In the genomic region with DNA sequence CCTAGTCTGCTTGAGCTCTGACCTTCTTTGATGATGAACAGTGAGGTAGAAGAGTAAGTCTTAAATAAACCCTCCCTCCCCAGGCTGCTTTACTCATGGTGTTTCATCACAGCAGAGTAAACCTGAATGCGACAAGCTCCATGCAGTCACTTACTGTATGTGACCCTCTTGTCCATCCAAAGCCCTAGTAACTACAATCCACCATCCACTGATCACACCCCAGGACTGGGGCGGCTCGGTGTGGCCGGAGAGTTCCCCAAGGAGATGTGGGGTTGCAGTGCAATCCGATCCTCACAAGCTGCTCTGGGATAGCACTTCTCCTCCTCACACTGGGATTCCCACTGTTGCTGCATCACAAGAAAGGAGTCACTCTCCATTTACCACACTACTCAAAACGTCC, we compare ENCODE assay signal across 14 mouse cellular contexts. TPM values are rescaled to one million over a fixed set of nuclear protein-coding genes. Genes with fewer than 3 reads are reported as not detected.
A peak's percentile ranks its signal among the peaks of the same experiment; 100 is the strongest.
DNase-seq lines count a peak whose midpoint lies in the region; ATAC-seq and TF ChIP-seq lines count a peak whose summit lies in the region.
"Had no signal": no experiment of that assay in that cellular context is flagged by ENCODE, and none has a peak within 500 bp of the region (broad histone marks: within the 10 kb centered on the region; RNA-seq: fewer than 3 reads in every experiment).

No protein-coding gene starts in this region.

- peaks cover 23% of the 10 kb centered on the region; the same call in 1 of the 2 replicates for H3K4me1 ChIP-seq in heart, adult 2 months (ENCODE audit: control insufficient read depth, insufficient read depth, low read length)
- H3K4me1 ChIP-seq in lung, postnatal 0 days (ENCODE audit: insufficient read depth, low read depth, low read length): no peaks in the 10 kb centered on the region
- H3K4me1 ChIP-seq in embryonic facial prominence, embryonic 12.5 days: peaks cover 36% of the 10 kb centered on the region
- H3K4me1 ChIP-seq in olfactory bulb, adult 2 months (ENCODE audit: control insufficient read depth, insufficient read depth, low read length): peaks cover 31% of the 10 kb centered on the region
- H3K4me1 ChIP-seq: hindbrain, embryonic 15.5 days had no signal

- no peaks in the 10 kb centered on the region for H3K9me3 ChIP-seq in lung, postnatal 0 days (ENCODE audit: low read length)
- H3K9me3 ChIP-seq in embryonic facial prominence, embryonic 12.5 days: no peaks in the 10 kb centered on the region
- H3K9me3 ChIP-seq: hindbrain, embryonic 15.5 days had no signal

- peaks cover 4% of the 10 kb centered on the region for H3K79me2 ChIP-seq in heart, adult 2 months (replicated peaks; ENCODE audit: control insufficient read depth, insufficient read depth, low read length)

- TF ChIP-seq EP300 in heart, adult 2 months (IDR thresholded peaks at IDR 0.05; ENCODE audit: insufficient read depth, low read depth, low read length): no peak
- TF ChIP-seq EP300 in lung, postnatal 0 days (IDR thresholded peaks at IDR 0.05): no peak

- no peak overlapping the region for H3K4me3 ChIP-seq in heart, adult 2 months
- H3K4me3 ChIP-seq in lung, postnatal 0 days (ENCODE audit: low read depth, low read length): no peak overlapping the region
- no peak overlapping the region for H3K4me3 ChIP-seq in embryonic facial prominence, embryonic 12.5 days
- no peak overlapping the region for H3K4me3 ChIP-seq in olfactory bulb, adult 2 months (ENCODE audit: insufficient read depth, low read depth, low read length)
- H3K4me3 ChIP-seq: hindbrain, embryonic 15.5 days had no signal

- TF ChIP-seq CTCF in heart, adult 2 months (IDR thresholded peaks at IDR 0.05): no peak
- no peak for TF ChIP-seq CTCF in lung, postnatal 0 days (IDR thresholded peaks at IDR 0.05)
- no peak for TF ChIP-seq CTCF in olfactory bulb, adult 2 months (IDR thresholded peaks at IDR 0.05; ENCODE audit: insufficient read depth, low read depth, low read length)

- no peak for TF ChIP-seq POLR2A in heart, adult 2 months (IDR thresholded peaks at IDR 0.05; ENCODE audit: insufficient read depth, low read depth, low read length)
- TF ChIP-seq POLR2A in olfactory bulb, adult 2 months (IDR thresholded peaks at IDR 0.05; ENCODE audit: insufficient read depth, low read depth, low read length): no peak

- 79% methylated on average over 6 of the region's 6 CpGs for WGBS in heart, adult 2 months
- 67% methylated on average over 6 of the region's 6 CpGs for WGBS in lung, postnatal 0 days
- 36% methylated on average over 6 of the region's 6 CpGs for WGBS in embryonic facial prominence, embryonic 12.5 days
- 81% methylated on average over 6 of the region's 6 CpGs for WGBS in olfactory bulb, adult 2 months

- H3K36me3 ChIP-seq in heart, adult 2 months (ENCODE audit: control insufficient read depth, insufficient read depth, low read length): peaks cover 12% of the 10 kb centered on the region
- peaks cover 8% of the 10 kb centered on the region; the same call in 1 of the 2 replicates for H3K36me3 ChIP-seq in lung, postnatal 0 days (ENCODE audit: insufficient read depth, low read length)
- H3K36me3 ChIP-seq in embryonic facial prominence, embryonic 12.5 days: peaks cover 48% of the 10 kb centered on the region

- DNase-seq in heart, adult 2 months: peak in 1 of 2 experiments; percentile 18
- no peak for DNase-seq in heart, postnatal 14 days
- no peak for DNase-seq in lung, postnatal 0 days (ENCODE audit: low spot score)
- no peak for DNase-seq in lung, postnatal 10 days
- no peak for DNase-seq in gastrocnemius, postnatal 10 days
- DNase-seq: cerebellum, adult 11 months; kidney, adult 8-10 months; lung, embryonic 14.5 days had no signal

- H3K27ac ChIP-seq in heart, adult 2 months: peak overlapping the region; percentile 23
- 0 out of 2 replicates have a peak overlapping the region, but pooled peaks have one; percentile 27 for H3K27ac ChIP-seq in lung, postnatal 0 days (ENCODE audit: low read length)
- H3K27ac ChIP-seq in embryonic facial prominence, embryonic 12.5 days: peak overlapping the region; percentile 76
- H3K27ac ChIP-seq in olfactory bulb, adult 2 months (ENCODE audit: insufficient read depth, low read depth, low read length): peak overlapping the region; percentile 61
- H3K27ac ChIP-seq: hindbrain, embryonic 15.5 days had no signal

- no peak overlapping the region; the same call in 1 of the 2 replicates for H3K9ac ChIP-seq in heart, adult 2 months (ENCODE audit: low read depth, low read length)
- H3K9ac ChIP-seq in lung, postnatal 0 days (replicated peaks; ENCODE audit: low read depth): no peak overlapping the region
- peak overlapping the region; percentile 9; the same call in 1 of the 2 replicates for H3K9ac ChIP-seq in embryonic facial prominence, embryonic 12.5 days
- H3K9ac ChIP-seq: hindbrain, embryonic 15.5 days; lung, embryonic 14.5 days had no signal

- H3K4me2 ChIP-seq in lung, postnatal 0 days (replicated peaks; ENCODE audit: low read depth, low read length): no peak overlapping the region
- H3K4me2 ChIP-seq in embryonic facial prominence, embryonic 12.5 days (replicated peaks): peak overlapping the region; percentile 11; the same call in 1 of the 2 replicates
- H3K4me2 ChIP-seq: hindbrain, embryonic 15.5 days; lung, embryonic 14.5 days had no signal

- ATAC-seq in lung, postnatal 0 days: no peak
- no peak for ATAC-seq in embryonic facial prominence, embryonic 12.5 days (ENCODE audit: insufficient number of reproducible peaks, insufficient read depth, low FRiP score, low TSS enrichment)
- no peak for ATAC-seq in megakaryocyte progenitor cell, adult 5-6 weeks (replicated peaks; ENCODE audit: poor library complexity)

- intact Hi-C loops in heart, adult 2 months (cut with DNase I): no loop called here
- intact Hi-C loops in heart, postnatal 14 days (cut with DNase I): no loop called here

- H3K27me3 ChIP-seq in heart, adult 2 months (ENCODE audit: control insufficient read depth, insufficient read depth, low read length): no peaks in the 10 kb centered on the region
- H3K27me3 ChIP-seq in lung, postnatal 0 days (replicated peaks; ENCODE audit: insufficient read depth, low read length): no peaks in the 10 kb centered on the region
- H3K27me3 ChIP-seq in embryonic facial prominence, embryonic 12.5 days: no peaks in the 10 kb centered on the region
- H3K27me3 ChIP-seq: hindbrain, embryonic 15.5 days had no signal

RNA-seq across cellular contexts. Expression of a gene that starts 8.4 kb away (rescaled TPM):
- total RNA-seq in heart, adult 2 months (2021): 10 to 100 TPM; 28.3 to 34.7 TPM
- polyA plus RNA-seq in heart, adult 2 months (2012; rRNA removed): 35.8 and 39.1 TPM in 2 replicates
- total RNA-seq in heart, postnatal 14 days (2021): 10 to 100 TPM; 40.6 to 42.9 TPM
- polyA plus RNA-seq in lung, postnatal 0 days (2015; fragmentation: Nextera tagmentation; extraction: Ambion mirVana): 21.0 and 22.8 TPM in 2 replicates
- 64.0 and 66.4 TPM in 2 replicates for polyA plus RNA-seq in embryonic facial prominence, embryonic 12.5 days (2016; fragmentation: Nextera tagmentation; extraction: Ambion mirVana)
- polyA plus RNA-seq in olfactory bulb, adult 2 months (2012; ENCODE audit: insufficient read depth, insufficient read length, low replicate concordance, missing spikeins): not detected in 2 replicates
- 6.4 and 7.0 TPM in 2 replicates for total RNA-seq in megakaryocyte progenitor cell, adult 5-6 weeks (2015)
- total RNA-seq in megakaryocyte progenitor cell, adult 5-6 weeks (2017): 8.0 and 12.9 TPM in 2 replicates
- total RNA-seq in gastrocnemius, postnatal 10 days (2021): 10 to 100 TPM; 42.3 to 64.0 TPM

RNA-seq across cellular contexts. Expression of a gene that starts 21.1 kb away (rescaled TPM):
- total RNA-seq in heart, adult 2 months (2021): under 1 TPM; 0.21 to 0.34 TPM
- 0.59 and 0.70 TPM in 2 replicates for polyA plus RNA-seq in heart, adult 2 months (2012; rRNA removed)
- under 1 TPM; 0.50 to 0.85 TPM for total RNA-seq in heart, postnatal 14 days (2021)
- 3.7 and 5.2 TPM in 2 replicates for polyA plus RNA-seq in lung, postnatal 0 days (2015; fragmentation: Nextera tagmentation; extraction: Ambion mirVana)
- 1.2 and 1.4 TPM in 2 replicates for polyA plus RNA-seq in embryonic facial prominence, embryonic 12.5 days (2016; fragmentation: Nextera tagmentation; extraction: Ambion mirVana)
- polyA plus RNA-seq in olfactory bulb, adult 2 months (2012; ENCODE audit: insufficient read depth, insufficient read length, low replicate concordance, missing spikeins): not detected in 2 replicates
- total RNA-seq in megakaryocyte progenitor cell, adult 5-6 weeks (2015): 0.32 and 0.42 TPM in 2 replicates
- not detected in 2 replicates for total RNA-seq in megakaryocyte progenitor cell, adult 5-6 weeks (2017)
- under 1 TPM; 0.54 to 0.79 TPM for total RNA-seq in gastrocnemius, postnatal 10 days (2021)
- total RNA-seq: common myeloid progenitor, adult 5-6 weeks; liver, adult 2 months had no signal

RNA-seq across cellular contexts. Expression of a gene that starts 22.8 kb away (rescaled TPM):
- total RNA-seq in heart, adult 2 months (2021): under 1 TPM; 0.23 to 0.39 TPM
- polyA plus RNA-seq in heart, adult 2 months (2012; rRNA removed): 0.35 and 0.74 TPM in 2 replicates
- total RNA-seq in heart, postnatal 14 days (2021): under 1 TPM; 0.68 to 0.84 TPM
- polyA plus RNA-seq in lung, postnatal 0 days (2015; fragmentation: Nextera tagmentation; extraction: Ambion mirVana): 1.3 TPM in 2 replicates
- 4.5 and 5.5 TPM in 2 replicates for polyA plus RNA-seq in embryonic facial prominence, embryonic 12.5 days (2016; fragmentation: Nextera tagmentation; extraction: Ambion mirVana)
- not detected in 2 replicates for polyA plus RNA-seq in olfactory bulb, adult 2 months (2012; ENCODE audit: insufficient read depth, insufficient read length, low replicate concordance, missing spikeins)
- total RNA-seq in megakaryocyte progenitor cell, adult 5-6 weeks (2015): not detected in 2 replicates
- not detected in 2 replicates for total RNA-seq in megakaryocyte progenitor cell, adult 5-6 weeks (2017)
- total RNA-seq in gastrocnemius, postnatal 10 days (2021): under 1 TPM; 0.35 to 0.79 TPM
- total RNA-seq: liver, adult 2 months had no signal
- polyA plus RNA-seq: liver, adult 2 months had no signal

RNA-seq across cellular contexts. Expression of a gene that starts 26.6 kb away (rescaled TPM):
- total RNA-seq in heart, adult 2 months (2021): 10 to 100 TPM; 72.4 to 82.8 TPM
- polyA plus RNA-seq in heart, adult 2 months (2012; rRNA removed): 136 and 142 TPM in 2 replicates
- total RNA-seq in heart, postnatal 14 days (2021): 10 to 100 TPM; 72.4 to 77.7 TPM
- polyA plus RNA-seq in lung, postnatal 0 days (2015; fragmentation: Nextera tagmentation; extraction: Ambion mirVana): 185 and 199 TPM in 2 replicates
- polyA plus RNA-seq in embryonic facial prominence, embryonic 12.5 days (2016; fragmentation: Nextera tagmentation; extraction: Ambion mirVana): 82.5 and 86.2 TPM in 2 replicates
- not detected in 2 replicates for polyA plus RNA-seq in olfactory bulb, adult 2 months (2012; ENCODE audit: insufficient read depth, insufficient read length, low replicate concordance, missing spikeins)
- 31.0 and 35.9 TPM in 2 replicates for total RNA-seq in megakaryocyte progenitor cell, adult 5-6 weeks (2015)
- total RNA-seq in megakaryocyte progenitor cell, adult 5-6 weeks (2017): 28.2 and 30.8 TPM in 2 replicates
- total RNA-seq in gastrocnemius, postnatal 10 days (2021): 10 to 100 TPM; 53.6 to 66.6 TPM

RNA-seq across cellular contexts. Expression of a gene that starts 26.6 kb away (rescaled TPM):
- total RNA-seq in heart, adult 2 months (2021): 10 to 100 TPM; 20.2 to 24.7 TPM
- 19.1 and 25.8 TPM in 2 replicates for polyA plus RNA-seq in heart, adult 2 months (2012; rRNA removed)
- total RNA-seq in heart, postnatal 14 days (2021): 10 to 100 TPM; 19.1 to 27.3 TPM
- 82.0 and 89.9 TPM in 2 replicates for polyA plus RNA-seq in lung, postnatal 0 days (2015; fragmentation: Nextera tagmentation; extraction: Ambion mirVana)
- 100 and 102 TPM in 2 replicates for polyA plus RNA-seq in embryonic facial prominence, embryonic 12.5 days (2016; fragmentation: Nextera tagmentation; extraction: Ambion mirVana)
- polyA plus RNA-seq in olfactory bulb, adult 2 months (2012; ENCODE audit: insufficient read depth, insufficient read length, low replicate concordance, missing spikeins): not detected in 2 replicates
- 58.7 and 59.9 TPM in 2 replicates for total RNA-seq in megakaryocyte progenitor cell, adult 5-6 weeks (2015)
- 55.5 and 60.8 TPM in 2 replicates for total RNA-seq in megakaryocyte progenitor cell, adult 5-6 weeks (2017)
- total RNA-seq in gastrocnemius, postnatal 10 days (2021): 10 to 100 TPM; 18.5 to 21.8 TPM

Comparison
In these comparisons a context has a peak if more than half of its experiments do, and no peak if none do; other contexts are left out.
1. H3K27ac ChIP-seq: peak in every context shown above with its lines; median percentile 76 in embryonic facial prominence, embryonic 12.5 days; 61 in olfactory bulb, adult 2 months; 27 in lung, postnatal 0 days; 23 in heart, adult 2 months.